Mouse (Mus musculus) right cerebral cortex, postnatal 36 days (tissue): Measurements from ENCODE around the gene Pknox1.
"Not testable (repeated sequence)": the region's sequence is repeated elsewhere in the genome, so short reads cannot be mapped to it uniquely, and the experiment has no call there.

ENCODE experiments used
- DNase-seq, 2 experiments: peaks; one replicate each; pipeline ENCODE4 v3.0.0; 2022; ENCODE audit warnings: low spot score in 2 of 2, mixed read lengths in 1 of 2

The Pknox1 gene

DNA sequence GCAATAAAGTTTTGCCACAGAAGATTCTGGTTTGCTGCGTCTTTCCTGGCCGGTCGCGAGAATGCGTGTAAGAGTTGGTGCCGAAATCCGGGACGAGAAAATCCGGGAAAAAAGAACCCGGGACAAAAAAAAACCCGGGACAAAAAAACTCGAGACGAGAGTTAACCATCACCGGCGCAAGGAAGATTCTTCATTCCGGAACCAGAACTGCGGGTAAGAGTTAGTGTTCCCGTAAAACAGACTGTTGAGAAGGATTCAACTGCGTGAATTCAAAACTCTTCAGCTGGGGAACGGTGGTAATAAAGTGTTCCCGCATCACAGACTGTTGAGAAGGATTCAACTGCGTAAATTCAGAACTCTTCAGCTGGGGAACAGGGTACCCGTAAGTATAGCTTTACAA lies 11.9 kb upstream of the Pknox1 start:
- DNase-seq = not testable (repeated sequence)

DNA sequence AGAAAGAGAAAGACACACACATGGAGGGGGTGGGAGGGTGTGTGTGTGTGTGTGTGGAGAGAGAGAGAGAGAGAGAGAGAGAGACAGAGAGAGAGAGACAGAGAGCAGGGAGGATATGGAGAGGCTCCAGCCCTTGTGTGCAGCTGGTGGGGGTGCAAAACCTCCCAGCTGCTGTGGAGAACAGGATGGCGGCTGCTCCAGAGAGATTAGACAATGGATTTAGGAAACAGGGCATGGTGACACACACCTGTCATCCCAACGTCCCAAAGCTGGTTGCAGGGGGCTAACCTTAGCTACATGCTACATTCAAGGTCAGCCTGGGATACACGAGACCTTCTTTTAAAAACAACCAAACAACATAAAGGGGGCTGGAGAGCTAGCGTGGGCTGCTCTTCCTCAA lies 8.3 kb upstream of the Pknox1 start:
- no peak for DNase-seq

DNA sequence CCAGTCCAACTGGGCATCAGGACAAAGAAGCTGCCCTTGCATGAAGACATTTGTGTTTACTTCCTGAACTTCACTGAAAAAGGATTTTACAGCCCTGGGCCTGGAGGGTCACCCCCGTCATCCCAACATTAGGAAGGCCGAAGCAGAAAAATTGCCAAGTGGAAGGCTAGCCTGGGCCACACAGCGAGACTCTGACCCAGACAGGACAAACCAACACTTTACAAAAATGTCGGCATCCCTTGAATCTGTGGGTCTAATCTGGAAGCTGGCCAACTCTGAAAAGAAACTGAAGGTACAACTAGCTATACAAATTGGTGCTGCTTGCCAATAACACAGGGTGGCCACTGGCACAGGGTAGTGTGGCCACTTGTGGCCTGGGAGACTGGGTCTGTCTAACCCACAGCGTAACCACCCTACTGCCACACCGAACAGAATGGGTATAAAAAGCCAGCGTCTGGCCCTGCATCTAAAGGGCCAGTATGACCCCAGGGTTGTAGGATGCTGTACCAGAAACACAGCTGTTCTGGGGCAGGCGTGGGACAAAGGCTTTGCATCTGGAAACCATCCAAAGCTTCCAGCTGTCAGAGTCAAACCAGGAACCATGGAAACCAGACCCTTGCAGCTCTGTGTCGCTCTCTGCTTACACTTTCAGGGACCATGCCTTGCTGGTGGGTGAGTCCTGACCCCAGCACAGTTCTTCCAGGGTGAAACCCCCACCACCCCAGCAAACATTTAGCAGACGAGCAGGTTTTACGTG lies 7.2 kb upstream of the Pknox1 start:
- DNase-seq = no peak

DNA sequence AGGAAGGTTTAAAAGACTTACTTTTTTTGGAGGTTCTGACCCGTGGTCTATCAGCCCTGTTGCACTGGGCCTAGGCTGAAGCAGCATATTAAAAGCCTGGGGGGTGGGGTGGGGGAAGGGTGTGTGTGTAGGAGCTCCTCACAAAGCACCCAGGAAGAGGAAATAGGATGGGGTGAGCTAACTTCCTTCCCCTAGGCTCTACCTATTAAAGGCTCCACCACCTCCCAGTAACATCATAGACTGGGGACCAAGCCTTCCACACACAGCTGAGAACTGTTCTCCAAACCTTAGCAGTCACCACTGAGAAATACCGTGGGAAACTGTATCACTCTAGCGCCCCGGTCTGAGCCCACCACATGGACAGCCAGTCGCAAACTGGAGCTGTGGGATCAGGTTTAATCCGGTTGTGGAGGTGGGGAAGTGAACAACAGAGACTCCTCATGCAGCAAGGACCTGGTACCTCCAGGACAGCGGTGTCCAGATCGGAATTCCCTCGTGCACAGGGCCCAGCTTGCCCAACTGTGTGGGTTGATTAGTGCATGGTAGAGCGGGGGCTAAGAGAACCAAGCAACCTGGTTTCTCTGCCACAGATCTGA lies 6.5 kb upstream of the Pknox1 start:
- DNase-seq = no peak

DNA sequence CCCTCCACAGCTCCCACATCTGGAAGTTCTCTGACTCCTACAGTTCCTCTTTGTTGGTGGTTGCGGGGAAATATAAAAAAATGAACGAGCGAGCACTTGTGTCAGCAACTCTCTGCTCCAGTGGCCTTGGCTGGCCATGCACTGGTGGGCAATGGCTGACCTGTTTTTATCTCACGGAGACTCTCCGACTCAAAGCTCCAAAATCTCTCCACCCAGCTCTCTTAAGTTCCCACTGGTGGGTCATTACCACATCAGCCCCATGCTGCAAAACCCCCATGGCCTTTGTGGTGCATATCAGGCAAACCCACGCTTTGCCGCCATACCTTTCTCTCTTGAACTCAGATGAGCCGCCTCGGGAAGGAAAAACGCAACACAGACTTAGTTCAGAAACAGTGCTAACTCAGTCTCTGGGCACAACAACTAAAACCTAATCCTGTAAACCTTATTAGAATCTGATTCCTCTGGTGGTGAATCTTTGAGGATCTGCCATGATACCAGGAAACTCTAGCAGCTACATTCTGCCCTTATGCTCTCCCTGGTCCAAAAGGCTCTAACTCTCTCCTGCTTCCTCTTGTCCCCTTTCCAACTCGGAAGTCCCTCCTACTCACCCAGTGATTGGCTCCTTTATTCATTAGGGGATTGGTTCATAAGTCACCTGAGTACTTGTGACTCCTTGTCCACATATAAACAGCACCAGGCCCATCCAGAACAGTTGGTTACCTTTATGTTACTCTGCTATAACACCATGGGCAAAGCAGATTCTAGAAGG lies 5.3 kb upstream of the Pknox1 start:
- DNase-seq = no peak

DNA sequence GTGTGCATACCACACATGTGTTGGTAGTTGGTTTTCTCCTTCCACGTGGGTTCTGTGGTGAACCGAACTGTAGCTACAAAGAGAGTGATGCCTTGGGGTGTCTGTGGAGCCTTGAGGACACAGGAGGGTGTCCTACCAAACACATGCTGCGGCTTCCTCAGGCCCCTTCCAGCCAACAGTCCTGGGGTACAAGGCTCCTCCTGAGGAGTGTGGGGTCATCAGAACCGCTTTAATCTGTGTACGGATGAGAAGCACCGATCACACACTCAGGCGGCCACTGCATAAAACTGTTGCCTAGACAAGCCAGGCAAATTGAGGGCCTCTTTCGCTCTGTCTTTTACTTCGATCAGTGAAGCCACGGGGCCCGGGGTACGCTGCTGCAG lies 911 bp upstream of the Pknox1 start:
- DNase-seq = no peak

DNA sequence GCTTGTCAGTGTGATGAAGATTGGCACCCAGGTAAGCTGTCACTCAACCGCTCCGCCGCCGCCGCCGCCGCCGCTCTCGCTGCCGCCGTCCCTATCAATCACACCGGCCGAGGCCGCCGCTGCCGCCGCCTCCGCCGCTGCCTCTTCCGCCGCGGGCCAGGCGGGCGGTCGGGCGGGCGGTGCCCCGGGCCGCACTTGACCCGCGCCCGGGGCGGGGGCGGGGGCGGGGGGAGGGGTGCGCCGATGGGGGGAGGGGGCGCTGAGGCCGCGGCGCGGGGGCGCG lies 265 bp downstream of the Pknox1 start:
- DNase-seq = no peak

DNA sequence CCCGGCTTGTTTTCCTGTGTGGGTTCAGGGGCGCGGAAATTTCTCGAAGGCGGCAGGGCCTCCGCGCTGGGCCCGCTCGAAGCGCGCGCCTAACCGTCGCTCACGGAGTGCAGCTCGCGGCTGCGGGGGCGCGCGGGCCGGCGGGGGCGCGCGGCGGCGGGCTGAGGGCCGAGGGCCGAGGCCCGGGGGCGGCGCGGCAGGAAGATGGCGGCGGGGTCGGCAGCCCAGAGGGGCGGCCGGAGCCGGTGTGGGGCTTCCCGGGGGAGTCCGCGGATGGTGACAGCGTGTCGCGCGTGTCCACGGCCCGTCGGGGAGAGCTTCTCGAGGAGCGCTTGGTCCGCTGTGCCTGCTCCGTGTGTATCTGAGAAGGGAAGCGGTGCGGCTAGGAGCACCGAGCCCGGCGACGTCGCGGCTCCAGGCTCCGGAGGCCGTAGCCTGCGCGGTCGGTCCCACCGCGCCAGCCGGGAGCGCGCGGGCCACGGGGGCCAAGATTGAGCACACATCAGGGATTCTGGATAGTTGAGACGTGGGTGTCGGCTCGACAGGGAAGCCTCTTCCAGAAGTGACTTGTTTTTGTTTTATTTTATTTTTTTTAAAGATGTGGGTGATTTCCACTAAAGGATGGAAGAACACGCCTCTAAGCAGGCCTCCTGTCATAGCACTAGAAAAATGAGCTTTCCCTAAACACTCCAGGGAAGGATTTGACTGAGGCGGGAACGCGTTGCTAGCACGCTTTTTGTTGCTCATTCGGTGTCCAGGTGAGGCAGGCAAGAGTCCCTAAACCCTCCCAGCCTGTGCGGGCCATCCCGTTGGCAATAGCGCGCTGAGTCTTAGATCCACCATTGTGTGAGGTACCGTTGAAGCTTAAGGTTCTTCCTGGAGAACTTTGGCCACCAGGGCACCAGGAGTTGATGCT lies 865 bp downstream of the Pknox1 start:
- peak; percentile 34 to 41 for DNase-seq

DNA sequence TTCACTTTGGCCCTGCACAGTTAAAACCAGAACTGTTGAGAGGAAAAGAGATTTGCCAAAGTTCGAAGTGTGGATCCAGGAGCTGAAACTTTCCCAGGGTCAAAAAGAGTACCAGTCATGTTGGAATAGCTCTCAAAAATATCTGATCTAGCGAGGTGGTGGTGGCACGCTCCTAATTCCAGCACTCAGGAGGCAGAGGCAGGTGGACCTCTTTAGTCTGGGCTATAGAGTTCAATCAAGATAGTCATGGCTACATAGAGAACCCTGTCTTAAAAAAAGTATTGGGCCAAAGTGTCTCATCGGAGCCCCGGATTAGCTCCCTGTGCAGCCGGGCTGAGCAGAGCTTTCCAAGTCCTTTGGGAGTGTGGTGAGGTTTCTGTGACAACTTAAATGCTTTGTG lies 1.7 kb downstream of the Pknox1 start:
- DNase-seq = no peak

DNA sequence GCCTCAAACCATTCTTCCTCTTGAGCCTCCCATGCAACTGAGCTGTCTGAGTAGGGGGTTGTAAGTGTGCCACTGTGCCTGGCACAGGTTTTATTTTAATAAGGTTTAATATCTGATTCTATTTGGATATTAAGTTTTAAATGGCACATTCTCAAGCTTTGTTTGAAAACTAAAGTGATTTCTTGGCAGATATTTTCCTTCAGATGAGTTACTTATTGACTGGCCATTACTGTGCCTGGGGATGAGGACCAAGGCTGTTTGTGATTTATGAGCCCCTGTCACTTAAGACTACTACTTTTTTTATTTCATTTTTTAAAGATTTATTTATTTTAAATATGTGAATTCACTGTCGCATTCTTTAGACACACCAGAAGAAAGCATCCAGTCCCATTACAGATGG lies 5.2 kb downstream of the Pknox1 start:
- no peak for DNase-seq

DNA sequence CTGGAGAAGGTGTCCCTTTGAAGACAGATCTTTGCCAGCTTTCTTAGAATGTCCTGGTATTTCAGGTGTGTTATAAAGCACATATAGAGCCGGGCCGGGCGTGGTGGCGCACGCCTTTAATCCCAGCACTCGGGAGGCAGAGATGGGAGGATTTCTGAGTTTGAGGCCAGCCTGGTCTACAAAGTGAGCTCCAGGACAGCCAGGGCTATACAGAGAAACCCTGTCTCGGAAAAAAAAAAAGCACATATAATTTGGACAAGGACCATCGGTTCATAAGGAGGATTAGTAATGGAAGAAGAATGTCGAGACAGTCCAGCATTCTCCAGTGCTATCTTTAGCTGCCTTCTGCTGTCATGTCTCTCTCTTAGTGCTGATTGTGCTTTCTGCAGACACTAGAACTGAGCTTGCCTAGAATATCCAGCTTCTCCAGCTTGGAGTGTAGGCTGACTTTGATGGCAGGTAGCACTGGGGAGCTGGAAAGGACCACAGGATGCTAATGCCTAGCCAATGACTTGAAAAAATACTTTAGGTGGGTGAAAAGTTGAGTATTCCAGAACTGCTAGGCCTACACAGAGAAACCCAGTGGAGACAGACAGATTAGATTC lies 5.9 kb downstream of the Pknox1 start:
- no peak for DNase-seq

DNA sequence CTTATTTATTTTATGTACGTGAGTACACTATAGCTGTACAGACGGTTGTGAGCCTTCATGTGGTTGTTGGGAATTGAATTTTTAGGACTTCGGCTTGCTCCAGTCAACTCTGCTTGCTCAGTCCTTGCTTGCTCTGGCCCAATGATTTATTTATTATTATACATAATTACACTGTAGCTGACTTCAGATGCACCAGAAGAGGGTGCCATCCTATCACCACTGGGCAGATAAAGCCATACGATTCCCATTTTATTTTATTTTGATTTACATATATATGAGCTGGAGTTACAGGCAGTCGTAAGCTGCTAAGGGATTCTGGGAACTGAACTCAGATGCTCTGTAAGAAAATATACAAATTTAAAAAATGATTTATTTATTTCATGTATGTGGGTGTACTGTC lies 7.2 kb downstream of the Pknox1 start:
- DNase-seq = no peak

DNA sequence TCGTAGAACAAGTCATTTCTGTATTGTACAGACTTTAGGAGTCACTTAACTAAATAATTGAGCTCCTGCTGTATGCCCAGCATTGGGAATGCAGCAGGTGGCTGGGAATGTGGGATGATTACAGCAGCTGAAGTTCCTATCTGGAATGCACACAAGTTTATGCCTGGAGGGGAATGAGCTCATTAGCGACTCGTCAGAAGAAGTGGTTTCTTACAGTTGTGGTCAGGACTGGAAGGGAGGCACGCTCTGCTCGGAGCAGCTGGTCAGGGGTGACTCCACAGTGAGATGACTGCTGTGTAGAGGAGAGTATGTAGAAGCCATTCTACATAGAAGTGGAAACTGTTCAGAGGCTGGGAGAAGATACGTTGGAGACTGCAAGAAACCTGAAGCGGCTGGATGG lies 10.1 kb downstream of the Pknox1 start:
- DNase-seq = no peak

DNA sequence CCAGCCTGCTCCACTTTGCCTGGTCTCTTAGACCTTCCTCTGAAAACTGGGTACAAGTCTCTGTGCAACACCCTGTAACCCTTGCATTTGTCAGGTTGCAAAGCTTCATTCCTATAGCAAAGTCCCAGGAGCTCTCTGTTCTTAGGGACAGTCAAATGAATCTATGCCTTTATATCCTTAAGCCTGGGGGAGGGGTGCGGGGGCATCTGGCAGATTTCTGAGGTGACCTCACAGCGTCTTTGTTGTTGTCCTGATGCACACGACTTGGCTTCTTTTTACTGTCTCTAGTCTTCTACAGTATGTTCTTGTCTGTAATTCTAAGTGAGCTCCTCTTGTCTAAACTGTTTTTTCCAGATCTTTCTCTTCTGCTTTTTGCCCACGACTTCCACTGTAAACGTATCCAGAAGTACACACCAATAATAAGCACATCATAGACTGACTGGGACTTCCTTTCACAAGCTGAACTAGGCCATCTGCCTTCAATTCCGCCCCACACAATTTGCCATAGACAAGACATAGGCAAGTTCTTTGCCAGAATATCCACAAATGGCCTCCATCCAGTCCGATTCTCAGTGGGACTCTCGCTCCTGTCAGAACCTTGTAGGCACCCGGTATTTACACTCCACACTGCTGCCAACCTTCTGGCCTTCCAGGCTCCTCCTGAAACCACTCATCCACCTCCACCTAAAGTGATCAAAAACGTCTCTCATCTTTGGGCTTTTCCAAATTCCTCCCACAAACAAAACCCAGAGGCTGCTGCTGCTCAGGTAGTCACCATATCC lies 12.1 kb downstream of the Pknox1 start:
- no peak for DNase-seq

DNA sequence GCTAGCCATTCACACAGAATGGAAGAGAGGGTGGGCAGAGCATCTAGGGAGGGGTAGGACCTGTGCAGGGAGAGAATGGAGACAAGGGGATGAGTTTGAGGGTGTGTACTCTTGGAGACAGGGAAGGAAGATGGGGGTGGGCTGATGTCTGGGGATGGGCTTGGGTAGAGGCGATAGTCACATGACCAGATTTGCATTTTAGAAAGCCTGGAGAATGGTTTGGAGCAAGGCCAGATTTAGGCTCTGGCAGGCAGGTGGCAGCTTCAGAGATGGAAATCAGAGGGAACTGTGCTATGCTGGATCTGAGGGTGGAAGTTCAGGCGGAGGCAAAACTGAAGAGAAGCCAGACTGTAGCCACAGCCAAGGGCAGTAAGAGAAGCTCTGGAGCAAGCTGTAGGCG lies 15.8 kb downstream of the Pknox1 start:
- DNase-seq = no peak

DNA sequence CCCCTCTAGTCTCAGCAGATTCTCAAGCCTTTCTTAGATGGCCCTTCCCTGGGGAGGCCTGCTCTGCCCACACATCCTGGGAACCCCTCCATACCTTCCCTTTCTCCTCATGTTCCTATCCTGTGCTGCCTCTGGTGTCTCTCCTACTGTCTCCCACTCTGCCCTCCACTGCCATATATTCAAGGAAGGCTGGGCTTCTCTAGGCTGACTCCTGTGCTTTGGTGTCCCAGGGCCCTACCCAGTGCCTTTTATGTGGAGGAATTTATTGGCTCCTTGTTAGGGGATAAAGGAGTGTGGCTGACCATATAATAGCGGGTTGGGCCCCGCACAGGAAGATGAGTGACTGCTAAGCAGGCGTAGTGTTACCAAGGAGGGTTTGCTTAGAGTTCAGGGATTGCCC lies 18.7 kb downstream of the Pknox1 start:
- DNase-seq = no peak

DNA sequence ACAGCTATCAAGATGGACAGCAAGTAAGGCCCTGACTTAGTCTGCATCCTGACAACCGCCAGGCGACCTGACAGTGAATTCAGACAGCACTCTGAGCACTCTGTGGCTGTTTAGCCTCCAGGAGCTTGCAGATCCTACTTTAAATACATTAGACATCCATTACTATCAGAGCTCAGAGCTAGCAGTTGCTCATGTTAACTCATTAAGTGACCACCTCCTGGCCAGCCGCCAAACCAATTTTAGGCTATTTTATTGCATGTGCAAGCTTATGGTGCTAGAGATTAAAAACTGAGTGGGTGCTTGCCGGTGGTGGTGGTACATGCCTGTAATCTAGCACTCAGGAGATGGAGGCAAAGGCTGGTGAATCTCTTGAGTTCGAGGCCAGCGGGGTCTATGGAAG lies 19.2 kb downstream of the Pknox1 start:
- DNase-seq = no peak

DNA sequence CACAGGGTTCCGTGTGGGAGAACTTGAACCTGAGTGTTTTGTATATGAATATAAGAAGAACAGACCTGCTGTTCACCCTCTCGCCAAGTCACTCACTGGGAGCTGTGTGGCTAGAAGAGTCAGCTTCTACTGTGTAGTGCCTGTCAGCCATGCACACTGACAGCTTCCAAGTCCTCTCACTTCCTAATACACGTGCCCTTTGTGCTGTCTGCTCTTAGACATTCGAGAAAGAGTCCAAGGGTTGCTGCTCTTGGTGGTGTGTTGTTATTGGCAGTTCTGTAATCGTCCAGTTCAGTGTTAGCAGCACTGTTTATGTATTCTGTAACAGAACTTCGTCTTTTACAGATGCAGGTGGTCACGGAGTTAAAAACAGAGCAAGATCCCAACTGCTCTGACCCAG lies 23.6 kb downstream of the Pknox1 start:
- DNase-seq = no peak

DNA sequence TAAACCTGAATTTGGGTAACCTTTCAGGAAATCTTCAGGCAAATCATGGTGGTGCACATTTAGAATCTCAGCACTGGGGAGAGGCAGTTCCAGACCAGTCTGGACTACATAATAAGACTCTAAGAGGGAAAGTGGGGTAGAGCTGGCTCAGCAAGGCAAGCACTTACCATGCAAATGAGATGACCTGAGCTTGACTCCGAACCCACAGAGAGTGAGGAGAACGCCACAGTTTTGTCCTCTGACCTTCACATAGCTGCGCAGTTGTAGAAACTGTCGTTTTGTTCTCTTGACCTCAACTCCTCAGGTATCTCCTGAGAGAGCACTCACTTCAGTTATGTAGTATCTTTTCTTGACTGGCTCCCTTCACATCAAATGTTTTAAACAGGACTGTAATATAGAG lies 24.2 kb downstream of the Pknox1 start:
- DNase-seq = no peak

DNA sequence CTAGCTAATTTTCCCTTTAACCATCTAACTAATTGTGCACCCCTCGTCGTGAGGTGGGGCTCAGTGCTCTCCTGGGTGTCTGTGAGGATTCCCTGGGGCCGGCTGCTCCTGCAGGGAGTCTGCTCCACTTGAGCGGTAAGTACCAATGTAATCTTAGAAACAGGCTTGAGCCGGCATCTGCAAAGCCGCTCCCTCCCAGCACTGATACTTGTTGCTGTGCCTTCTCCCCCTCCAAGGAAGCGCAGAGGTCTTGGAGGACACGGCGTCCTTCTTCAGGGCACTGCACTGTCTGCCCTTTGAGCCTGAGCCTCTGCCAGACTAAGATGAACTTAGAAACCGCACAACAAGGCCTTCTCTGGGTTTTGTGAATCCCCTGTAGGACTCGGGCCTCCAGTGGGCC lies 26.3 kb downstream of the Pknox1 start:
- DNase-seq = no peak

DNA sequence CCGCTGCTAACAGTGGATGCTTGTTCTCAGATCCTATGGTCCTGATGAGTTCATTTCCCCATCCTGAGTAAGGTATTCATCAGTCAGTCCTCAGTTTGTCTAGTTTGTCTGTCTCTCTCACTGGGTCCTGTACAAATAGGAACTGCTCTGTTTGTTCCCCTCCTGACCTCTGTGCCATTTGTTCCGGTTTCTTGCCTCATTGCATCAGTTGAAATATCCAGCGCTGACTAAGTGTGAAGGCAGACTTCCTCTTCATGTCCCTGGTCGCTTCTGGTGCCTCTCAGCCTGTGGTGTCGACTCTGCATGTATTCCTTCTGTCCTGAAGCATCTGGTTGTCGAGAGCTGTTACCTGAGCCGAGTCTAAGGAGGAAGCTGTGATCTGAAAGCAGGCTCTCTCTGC lies 30.1 kb downstream of the Pknox1 start:
- DNase-seq = no peak
